Mouse (Mus musculus): ENCODE results near the gene Rassf6.
A peak's percentile ranks its signal among the peaks of the same experiment; 100 is the strongest.

Rassf6 gene

GRCm38 (mm10) chr5:90640286-90641217 is at the start of gene Rassf6:
TSS of gene Rassf6 (minus strand) at chr5:90640657.
- DNase-seq: no peak

GRCm38 (mm10) chr5:90689426-90690128 is 49.1 kb upstream of the Rassf6 start:
- DNase-seq: no peak

GRCm38 (mm10) chr5:90687913-90688312 is 47.5 kb upstream of the Rassf6 start:
- DNase-seq: no peak

GRCm38 (mm10) chr5:90684994-90685393 is 44.5 kb upstream of the Rassf6 start:
- DNase-seq: no peak

GRCm38 (mm10) chr5:90681842-90682241 is 41.4 kb upstream of the Rassf6 start:
- no peak for DNase-seq

GRCm38 (mm10) chr5:90677560-90677959 is 37.1 kb upstream of the Rassf6 start:
- DNase-seq: no peak

- DNase-seq: no peak
Measured at GRCm38 (mm10) chr5:90661852-90662251, 21.4 kb upstream of the Rassf6 start.

- peak; percentile 12 for DNase-seq
Measured at GRCm38 (mm10) chr5:90661436-90661835, 21.0 kb upstream of the Rassf6 start.

- no peak for DNase-seq
Measured at GRCm38 (mm10) chr5:90660411-90660810, 20.0 kb upstream of the Rassf6 start.

- no peak for DNase-seq
Measured at GRCm38 (mm10) chr5:90656681-90657080, 16.2 kb upstream of the Rassf6 start.

- no peak for DNase-seq
Measured at GRCm38 (mm10) chr5:90655891-90656290, 15.4 kb upstream of the Rassf6 start.

- no peak for DNase-seq
Measured at GRCm38 (mm10) chr5:90654798-90655197, 14.3 kb upstream of the Rassf6 start.

GRCm38 (mm10) chr5:90652724-90653123 is 12.3 kb upstream of the Rassf6 start:
- peak; percentile 19 for DNase-seq

GRCm38 (mm10) chr5:90650466-90651150 is 10.2 kb upstream of the Rassf6 start:
- DNase-seq: no peak

- DNase-seq: no peak
Measured at GRCm38 (mm10) chr5:90647473-90647872, 7.0 kb upstream of the Rassf6 start.

GRCm38 (mm10) chr5:90646398-90646797 is 5.9 kb upstream of the Rassf6 start:
- no peak for DNase-seq

- DNase-seq: no peak
Measured at GRCm38 (mm10) chr5:90645579-90645978, 5.1 kb upstream of the Rassf6 start.

- DNase-seq: no peak
Measured at GRCm38 (mm10) chr5:90641218-90641610, 757 bp upstream of the Rassf6 start.

GRCm38 (mm10) chr5:90634885-90635284 is 5.6 kb downstream of the Rassf6 start:
- no peak for DNase-seq

GRCm38 (mm10) chr5:90628530-90628929 is 11.9 kb downstream of the Rassf6 start:
- DNase-seq: no peak

- no peak for DNase-seq
Measured at GRCm38 (mm10) chr5:90628011-90628410, 12.4 kb downstream of the Rassf6 start.

- DNase-seq: no peak
Measured at GRCm38 (mm10) chr5:90627423-90627822, 13.0 kb downstream of the Rassf6 start.

GRCm38 (mm10) chr5:90624708-90625425 is 15.6 kb downstream of the Rassf6 start:
- DNase-seq: no peak

Measured in thymus, postnatal 25 days (tissue).